Mouse (Mus musculus): ENCODE measurements around the gene Prl2c5.
"Not testable (repeated sequence)": the region's sequence is repeated elsewhere in the genome, so short reads cannot be mapped to it uniquely, and the experiment has no call there.

The Prl2c5 gene

GRCm38 (mm10) chr13:13182415-13182814 is at the start of gene Prl2c5:
Gene Prl2c5, plus strand, starts transcription at chr13:13182715.
- not testable (repeated sequence) for DNase-seq

GRCm38 (mm10) chr13:13162777-13163485 is 19.6 kb upstream of the Prl2c5 start:
- not testable (repeated sequence) for DNase-seq

GRCm38 (mm10) chr13:13168631-13169030 is 13.9 kb upstream of the Prl2c5 start:
- DNase-seq = not testable (repeated sequence)

- DNase-seq = not testable (repeated sequence)
Measured at GRCm38 (mm10) chr13:13173616-13174136, 8.8 kb upstream of the Prl2c5 start.

GRCm38 (mm10) chr13:13175736-13176135 is 6.8 kb upstream of the Prl2c5 start:
- DNase-seq = not testable (repeated sequence)

GRCm38 (mm10) chr13:13211168-13211567 is 28.7 kb downstream of the Prl2c5 start:
- not testable (repeated sequence) for DNase-seq

GRCm38 (mm10) chr13:13216363-13216762 is 33.8 kb downstream of the Prl2c5 start:
- DNase-seq = not testable (repeated sequence)

GRCm38 (mm10) chr13:13220231-13220630 is 37.7 kb downstream of the Prl2c5 start:
- DNase-seq = not testable (repeated sequence)

GRCm38 (mm10) chr13:13237456-13237855 is 54.9 kb downstream of the Prl2c5 start:
- peak in 1 of 2 experiments; percentile 62 for DNase-seq
